Mouse (Mus musculus) heart, postnatal 10 days (tissue): ENCODE data around the gene Arpc5l. TPM values are rescaled to one million over a fixed set of nuclear protein-coding genes. Genes with fewer than 3 reads are reported as not detected.
"Not testable (repeated sequence)": the region's sequence is repeated elsewhere in the genome, so short reads cannot be mapped to it uniquely, and the experiment has no call there.

ENCODE experiments used
- DNase-seq, 2 experiments: peaks; one replicate each; pipeline ENCODE4 v3.0.0; 2021
- intact Hi-C: fragments of 180-260 bp; cut with DNase I; formaldehyde crosslinking; loops from one replicate; pipeline ENCODE4 v1.15.1; 2025
- total RNA-seq, 2 experiments: library from RNA; stranded (reverse); gene quantifications; 2 replicates each; pipeline ENCODE4 v1.2.3; 2021

Arpc5l gene
- total RNA-seq, 2 experiments from 2014 or later = 68.4 to 70.6 TPM

DNA sequence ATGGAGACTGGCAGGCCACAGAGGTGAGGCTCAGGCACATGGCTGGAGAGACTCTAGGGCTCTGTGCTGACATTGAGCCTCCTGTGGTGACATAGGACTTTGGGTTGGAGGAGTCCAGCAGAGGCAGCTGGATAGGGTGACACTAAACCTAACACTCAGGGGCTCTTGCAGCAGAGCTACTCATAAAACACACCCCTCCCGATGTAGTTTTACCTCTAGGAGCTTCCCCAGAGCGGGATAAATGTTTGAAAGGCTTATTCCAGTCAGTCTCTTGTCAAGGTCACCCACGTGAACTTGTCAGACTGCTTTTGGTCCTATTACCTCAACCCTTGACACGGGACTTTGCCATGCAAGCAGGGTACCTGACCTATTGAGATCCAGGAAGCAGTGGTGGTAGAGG, 5.8 kb upstream of the Arpc5l start:
- intact Hi-C loops = loop anchor here (5.0 kb wide), 1 partner anchor 202 kb away; no protein-coding TSS in a partner anchor
- DNase-seq = no peak

DNA sequence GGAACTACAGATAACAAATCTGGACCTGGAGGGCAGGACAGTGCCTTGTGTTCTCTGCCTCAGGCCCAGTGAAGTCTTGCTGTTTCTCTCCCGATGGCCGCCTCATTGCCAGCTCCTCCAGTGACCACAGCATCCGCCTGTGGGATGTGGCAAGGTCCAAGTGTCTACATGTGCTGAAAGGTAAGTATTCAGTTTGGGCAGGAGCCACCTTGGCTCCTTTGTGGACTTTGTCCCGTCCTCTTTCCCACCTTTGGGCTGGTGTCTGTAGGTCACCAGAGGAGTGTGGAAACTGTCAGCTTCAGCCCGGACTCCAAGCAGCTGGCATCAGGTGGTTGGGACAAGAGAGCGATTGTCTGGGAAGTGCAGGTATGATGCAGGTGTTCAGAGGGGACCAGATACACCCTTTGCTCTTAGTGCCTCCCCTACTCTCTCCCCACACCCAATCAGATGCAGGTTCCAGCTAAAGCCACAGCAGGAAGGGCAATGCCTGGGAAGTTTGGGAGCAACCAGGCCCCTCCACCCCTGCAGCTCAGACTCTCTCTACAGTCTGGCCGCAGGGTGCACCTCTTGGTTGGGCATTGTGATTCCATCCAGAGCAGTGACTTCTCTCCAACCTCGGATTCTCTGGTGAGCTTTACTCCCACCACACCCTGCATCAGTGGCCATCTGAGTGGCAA, 5.1 kb upstream of the Arpc5l start:
- intact Hi-C loops = loop anchor here (5.0 kb wide), 1 partner anchor 203 kb away; no protein-coding TSS in a partner anchor
- DNase-seq = no peak

DNA sequence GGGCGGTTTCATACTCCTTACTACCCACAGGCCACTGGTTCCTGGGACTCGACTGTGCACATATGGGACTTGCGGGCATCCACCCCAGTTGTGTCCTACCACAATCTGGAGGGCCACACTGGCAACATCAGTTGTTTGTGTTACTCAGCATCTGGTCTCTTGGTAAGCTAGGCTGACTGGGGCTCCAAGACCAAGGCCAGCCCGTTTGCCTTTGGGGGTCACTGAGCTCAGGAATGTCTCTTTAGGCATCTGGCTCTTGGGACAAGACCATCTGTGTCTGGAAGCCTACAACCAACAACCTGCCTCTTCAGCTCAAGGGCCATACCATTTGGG, 4.6 kb upstream of the Arpc5l start:
- no peak for DNase-seq
- intact Hi-C loops = no loop called here

DNA sequence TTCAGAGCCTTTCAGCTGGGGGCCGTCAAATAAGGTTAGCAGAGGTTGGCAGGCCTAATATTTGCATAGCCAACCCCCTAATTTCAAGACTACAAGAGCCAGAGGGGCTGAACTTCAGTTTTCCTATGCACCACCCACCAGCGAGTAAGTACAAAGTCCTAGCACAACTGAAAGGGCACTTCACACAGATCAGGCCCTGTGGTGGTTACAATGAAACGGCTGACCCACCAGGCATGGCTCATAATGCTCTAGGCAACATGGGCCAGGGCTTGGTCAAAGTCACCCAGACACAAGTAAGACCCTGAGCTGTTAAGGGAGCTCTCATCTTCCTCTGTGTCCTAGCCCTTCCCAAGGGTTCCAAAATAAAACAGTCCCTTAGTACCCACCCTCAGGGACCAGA, 3.3 kb upstream of the Arpc5l start:
- intact Hi-C loops = no loop called here

DNA sequence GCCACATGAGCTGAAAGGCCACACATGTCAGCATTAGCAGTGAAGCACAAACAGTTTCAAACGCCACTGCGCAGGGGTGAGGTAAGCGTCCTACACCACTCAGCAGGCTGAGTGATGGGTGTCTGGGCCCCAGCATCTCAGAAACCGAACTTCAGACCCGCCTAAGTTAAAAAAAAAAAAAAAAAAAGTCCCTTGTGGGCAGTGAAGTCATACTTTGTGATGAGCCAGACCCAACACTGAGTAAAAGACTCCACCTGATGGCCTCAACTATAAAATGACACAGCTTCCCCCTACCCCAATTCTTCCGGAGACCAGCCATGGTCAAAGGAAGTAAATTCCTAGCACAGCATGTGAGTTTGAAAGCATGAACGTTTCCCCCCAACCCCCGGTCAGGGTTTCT, 2.0 kb upstream of the Arpc5l start:
- no peak for DNase-seq
- intact Hi-C loops = no loop called here

More for the DNA sequence above, 3.3 kb upstream of the Arpc5l start:
- no peak for DNase-seq

DNA sequence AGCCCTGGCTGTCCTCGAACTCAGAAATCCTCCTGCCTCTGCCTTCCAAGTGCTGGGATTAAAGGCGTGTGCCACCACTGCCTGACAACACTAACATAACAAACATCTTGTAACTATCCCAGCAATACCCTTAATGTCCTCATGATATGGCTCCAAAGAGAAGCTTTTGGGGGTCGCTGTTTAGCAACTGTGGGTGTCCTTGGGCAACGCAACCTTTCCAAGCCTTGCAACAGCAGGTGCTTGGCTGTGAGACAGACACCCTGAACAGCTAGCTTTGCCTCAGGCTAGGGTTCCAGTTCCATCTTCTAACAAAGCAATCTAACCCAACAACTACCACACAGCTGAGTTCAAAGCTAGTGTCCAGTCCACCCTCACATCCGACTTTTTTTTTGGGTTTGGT, 1.6 kb upstream of the Arpc5l start:
- intact Hi-C loops = no loop called here
- no peak for DNase-seq

DNA sequence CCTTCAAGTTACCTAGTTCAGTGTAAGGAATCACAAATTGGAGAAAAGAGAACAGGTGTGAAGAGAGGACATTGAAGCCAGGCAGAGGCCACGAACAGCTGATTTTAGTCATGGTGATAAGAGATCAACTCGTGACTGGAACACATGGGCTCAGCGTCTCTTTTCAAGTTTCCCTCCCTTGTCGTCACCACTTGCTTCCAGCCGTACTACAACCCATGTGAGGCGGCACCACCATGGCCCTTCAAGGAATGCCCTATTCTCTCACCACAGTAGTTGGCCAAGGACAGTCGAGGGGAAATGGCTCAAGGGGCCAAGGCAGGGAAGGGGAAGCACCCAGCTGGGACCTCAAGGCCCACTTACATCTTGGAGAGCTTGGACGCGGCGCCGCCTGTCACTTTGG, 776 bp upstream of the Arpc5l start:
- intact Hi-C loops = no loop called here
- DNase-seq = peak in 1 of 2 experiments; percentile 56

DNA sequence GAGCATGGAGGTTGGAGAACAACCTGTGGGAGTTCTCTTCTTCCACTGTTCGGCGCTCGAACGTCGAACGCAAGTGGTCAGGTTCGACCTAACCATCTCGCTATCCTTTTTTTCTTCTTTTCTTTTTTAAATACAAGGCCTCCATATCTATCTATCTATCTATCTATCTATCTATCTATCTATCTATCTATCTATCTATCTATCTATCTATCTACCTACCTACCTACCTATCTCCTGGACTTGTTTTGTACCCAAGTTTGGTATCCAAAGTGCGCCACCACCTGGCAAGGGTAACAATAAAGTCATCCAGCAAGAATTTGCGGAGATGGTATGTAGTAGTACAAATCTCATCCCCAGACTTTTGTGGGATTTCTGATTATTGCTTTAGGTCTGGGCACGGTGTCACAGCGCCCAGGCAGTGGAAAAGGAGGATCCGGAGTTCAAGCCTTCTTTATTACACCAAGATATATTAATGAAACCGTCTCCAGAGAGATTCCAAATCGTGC, 479 bp downstream of the Arpc5l start, which contains the start of gene Rpl35:
TSS of gene Rpl35 (minus strand) at position 51 of the 506 bp plus-strand sequence.
- intact Hi-C loops = no loop called here

DNA sequence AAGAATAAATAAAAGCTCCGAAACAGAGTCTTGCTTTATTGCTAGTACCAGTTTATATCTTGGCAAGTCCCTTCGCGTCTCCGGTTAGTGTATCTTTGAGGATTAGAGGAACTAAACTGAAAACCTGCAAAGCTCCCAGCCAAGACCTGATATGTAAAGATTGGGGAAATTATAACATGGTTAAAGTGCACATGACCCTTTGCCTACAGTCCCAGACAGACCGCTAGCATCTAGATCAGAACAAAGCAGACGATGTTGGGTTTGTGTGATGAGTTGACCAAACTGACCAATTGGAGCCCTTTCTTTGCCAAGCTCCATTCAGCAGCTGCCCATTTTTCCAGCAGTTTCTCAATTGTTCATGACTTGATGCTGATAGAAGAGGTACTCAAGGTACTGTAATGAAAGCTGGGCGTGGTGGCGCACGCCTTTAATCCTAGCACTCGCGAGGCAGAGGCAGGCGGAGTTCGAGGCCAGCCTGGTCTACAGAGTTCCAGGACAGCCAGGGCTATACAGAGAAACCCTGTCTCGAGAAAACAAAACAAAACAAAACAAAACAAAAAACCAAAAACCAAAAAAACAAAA, 1.1 kb downstream of the Arpc5l start:
- intact Hi-C loops = no loop called here
- DNase-seq = no peak

More for the DNA sequence above, 479 bp downstream of the Arpc5l start, which contains the start of gene Rpl35:
- peak in 1 of 2 experiments; percentile 48 for DNase-seq

DNA sequence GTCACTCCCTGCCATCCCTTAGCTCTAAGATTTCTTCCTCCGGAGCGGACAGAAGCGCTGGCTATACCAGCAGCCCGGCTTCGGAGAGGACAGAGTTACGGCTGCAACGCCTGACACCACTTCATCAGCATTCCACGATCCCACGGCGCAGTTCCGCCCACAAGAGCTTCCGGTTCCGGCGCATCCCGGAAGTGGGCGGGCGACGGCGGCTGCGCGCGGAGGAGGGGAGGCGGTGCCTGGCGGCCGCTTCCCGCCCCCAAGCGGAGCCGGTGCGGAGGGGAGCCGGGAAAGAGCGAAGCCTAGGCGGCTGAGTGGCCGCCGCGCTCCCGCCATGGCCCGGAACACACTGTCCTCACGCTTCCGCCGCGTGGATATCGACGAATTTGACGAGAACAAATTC, 2.7 kb downstream of the Arpc5l start:
- intact Hi-C loops = no loop called here
- DNase-seq = peak; percentile 96 to 97

DNA sequence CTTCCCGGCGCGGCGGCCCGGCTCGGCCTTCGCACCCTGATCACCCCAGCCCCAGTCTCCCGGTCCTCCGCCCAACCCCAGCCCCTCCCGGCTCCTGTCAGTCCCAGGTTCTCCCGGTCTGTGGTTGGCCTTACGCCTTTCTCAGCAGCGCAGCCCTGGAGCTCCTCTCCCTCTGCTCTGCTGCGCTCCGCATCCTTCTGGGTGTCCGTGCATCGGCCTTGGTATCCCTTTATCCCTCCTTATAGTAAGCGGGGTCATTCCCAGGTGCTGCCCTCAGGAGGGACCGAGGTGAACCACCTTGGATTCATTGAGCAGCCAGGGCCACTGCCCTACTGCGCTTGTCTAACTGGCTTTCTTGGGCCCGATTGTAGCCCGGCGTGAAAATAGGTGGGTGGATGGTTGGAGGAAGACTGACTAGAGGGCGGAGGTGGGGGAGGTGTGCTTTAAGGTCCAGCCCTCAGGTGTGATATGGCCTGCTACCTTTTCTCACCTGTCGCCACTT, 3.3 kb downstream of the Arpc5l start:
- intact Hi-C loops = no loop called here
- no peak for DNase-seq

DNA sequence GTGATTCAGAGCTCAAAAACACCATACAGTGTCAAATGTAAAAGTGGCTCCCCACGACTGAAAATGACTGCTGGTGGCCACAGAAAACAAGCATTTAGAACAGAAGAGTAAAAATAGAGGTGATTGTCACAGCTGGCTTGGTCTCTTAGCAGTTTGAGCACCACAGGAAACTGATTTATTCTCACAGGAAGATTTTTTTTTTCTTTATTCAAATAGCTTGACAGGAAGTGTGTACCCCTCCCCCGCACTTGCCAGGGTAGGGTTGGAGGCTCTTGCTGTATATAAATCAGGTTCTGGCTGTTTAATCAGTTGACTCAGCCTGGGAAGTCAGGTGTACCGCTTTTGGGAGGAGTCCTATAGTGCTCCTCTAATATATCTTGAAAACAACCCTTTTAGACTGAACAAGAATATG, 3.8 kb downstream of the Arpc5l start:
- peak; percentile 58 to 66 for DNase-seq
- intact Hi-C loops = no loop called here

DNA sequence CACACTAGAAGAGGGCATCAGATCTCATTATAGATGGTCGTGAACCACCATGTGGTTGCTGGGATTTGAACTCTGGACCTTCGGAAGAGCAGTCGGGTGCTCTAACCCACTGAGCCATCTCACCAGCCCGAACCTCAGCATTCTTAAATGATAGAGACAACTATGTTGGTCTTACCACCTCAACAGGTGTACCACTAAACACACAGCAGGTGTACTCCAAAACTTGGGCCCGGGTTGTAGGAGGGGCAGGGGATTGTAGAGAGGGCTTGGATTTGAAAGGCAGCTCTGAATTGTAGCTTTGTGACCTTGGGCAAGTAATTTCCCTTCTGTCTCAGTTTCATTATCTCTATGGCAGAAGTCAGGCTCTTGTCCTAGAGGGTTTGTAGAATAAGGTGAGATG, 5.0 kb downstream of the Arpc5l start:
- DNase-seq = not testable (repeated sequence)
- intact Hi-C loops = loop anchor here (5.0 kb wide), 1 partner anchor 52 kb away; no protein-coding TSS in a partner anchor

DNA sequence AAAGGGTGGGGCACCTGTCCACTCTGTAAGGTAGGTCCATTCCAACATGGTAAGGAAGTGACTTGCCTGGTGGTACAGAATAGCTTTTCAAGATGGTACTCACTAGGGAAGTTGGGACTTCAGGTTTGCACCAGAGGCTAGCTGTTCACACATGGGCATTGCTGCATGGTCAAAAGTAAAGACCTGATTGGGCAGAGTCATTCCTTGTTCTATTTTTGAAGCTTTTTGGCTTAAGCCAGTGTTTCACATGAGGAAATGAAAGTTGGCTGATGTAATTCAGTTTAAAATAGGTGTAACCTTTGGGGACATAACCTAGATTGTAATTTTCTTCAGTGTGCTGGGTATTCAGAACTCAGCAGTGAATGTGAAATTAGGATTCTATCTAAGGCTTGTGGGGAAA, 6.1 kb downstream of the Arpc5l start:
- DNase-seq = peak; percentile 49 to 55
- intact Hi-C loops = loop anchor here (5.0 kb wide), 1 partner anchor 51 kb away; no protein-coding TSS in a partner anchor

DNA sequence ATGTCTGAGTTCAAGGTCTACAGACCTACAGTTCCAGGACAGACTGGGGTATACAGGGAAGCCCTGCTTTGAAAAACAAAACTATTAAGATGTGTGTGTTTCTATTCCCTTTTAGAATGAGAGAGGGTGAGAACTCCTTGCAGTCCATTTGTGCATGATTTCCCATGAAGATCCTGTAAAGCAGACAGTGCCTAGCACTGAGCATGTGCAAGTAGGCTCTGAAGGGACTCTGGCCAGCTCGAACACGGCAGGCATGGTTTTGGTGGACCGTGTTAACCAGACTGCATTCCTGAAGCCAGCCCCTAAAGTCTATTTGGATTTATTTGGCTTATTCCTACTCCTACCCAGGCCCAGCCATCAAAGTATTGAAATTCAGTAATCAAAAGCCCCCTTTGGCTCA, 6.8 kb downstream of the Arpc5l start:
- intact Hi-C loops = loop anchor here (5.0 kb wide), 1 partner anchor 50 kb away; no protein-coding TSS in a partner anchor
- no peak for DNase-seq

DNA sequence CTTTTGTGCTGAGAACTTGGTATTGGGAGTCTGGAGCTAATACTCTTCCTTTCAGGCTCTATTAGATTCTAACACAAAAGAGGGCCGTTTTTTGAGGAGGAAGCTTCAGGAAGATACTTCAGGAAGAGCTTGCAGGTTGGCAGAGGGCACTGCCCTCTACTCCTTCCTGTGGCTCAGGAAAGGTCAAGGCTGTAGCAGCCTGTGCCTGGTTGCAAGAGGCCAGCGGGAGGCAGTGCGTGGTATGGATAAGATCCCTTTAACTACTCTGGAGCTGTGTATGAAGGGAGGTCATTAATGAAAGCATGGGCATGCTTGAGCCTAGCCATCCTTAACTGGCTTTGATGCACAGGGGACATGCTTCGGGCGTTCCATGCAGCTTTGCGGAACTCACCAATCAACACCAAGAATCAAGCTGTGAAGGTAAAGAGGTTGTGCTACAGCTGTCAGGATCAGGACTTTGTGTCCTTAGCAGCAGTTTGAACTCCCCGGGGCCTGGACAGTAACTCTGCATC, 7.7 kb downstream of the Arpc5l start:
- intact Hi-C loops = loop anchor here (5.0 kb wide), 1 partner anchor 49 kb away; no protein-coding TSS in a partner anchor

DNA sequence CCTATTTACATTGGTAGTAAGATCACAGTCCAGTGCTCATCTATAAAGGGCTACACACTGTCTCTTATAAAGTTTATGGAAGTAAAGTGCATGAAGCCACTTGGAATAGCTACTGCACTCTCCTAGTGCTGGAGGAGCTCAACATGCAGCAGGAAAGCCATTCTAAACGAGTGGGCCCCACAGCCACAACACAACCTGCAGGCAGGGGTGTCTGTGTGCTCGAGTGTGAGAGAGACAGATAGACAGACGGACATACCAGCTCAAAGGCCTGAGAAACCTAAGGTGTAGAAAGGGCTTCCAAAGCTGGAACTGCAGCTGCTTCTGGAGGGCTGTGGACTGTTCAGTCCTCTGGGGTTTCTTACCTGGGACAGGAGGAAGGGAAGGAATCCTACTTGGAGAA, 11.4 kb downstream of the Arpc5l start:
- no peak for DNase-seq
- intact Hi-C loops = no loop called here

More for the DNA sequence above, 7.7 kb downstream of the Arpc5l start:
- DNase-seq = no peak

DNA sequence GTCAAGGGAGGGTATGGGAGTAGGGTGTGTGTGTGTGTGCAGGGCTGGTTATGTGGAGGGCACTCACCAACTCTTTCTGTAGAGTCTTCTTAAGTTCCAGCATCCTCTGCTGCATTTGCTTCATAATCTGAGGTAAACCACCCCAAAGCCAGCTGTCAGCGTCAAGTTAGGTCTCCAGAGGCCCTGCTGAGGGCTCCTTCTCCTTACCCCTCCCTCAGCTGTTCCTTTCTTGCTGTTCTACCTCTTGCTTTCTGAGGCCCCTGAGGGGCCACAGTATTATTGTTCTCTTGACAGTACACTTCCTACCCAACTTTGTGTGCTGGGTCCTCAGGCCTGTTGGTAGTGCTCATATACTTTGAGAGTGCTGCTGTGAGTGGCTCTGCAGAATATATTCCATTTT, 14.9 kb downstream of the Arpc5l start:
- intact Hi-C loops = no loop called here
- DNase-seq = no peak

DNA sequence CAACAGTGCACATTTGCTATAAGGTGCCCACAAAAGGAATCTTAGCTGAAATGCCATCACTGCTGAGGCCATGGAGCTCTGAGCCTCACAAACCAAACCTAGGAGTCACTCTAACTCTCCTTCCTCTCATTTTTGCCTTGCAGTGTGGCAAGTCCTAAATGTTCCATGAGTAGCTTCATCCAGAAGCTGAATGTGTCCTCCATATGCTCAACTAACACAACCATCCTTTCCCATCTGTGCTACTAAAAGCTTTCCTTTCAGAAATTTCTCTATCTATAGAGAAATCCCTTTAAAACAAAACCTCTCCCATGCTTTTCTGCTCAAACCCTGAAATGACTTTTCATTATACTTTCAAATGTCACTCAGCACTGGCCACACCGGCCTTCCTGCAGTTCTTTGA, 26.5 kb downstream of the Arpc5l start:
- intact Hi-C loops = no loop called here

DNA sequence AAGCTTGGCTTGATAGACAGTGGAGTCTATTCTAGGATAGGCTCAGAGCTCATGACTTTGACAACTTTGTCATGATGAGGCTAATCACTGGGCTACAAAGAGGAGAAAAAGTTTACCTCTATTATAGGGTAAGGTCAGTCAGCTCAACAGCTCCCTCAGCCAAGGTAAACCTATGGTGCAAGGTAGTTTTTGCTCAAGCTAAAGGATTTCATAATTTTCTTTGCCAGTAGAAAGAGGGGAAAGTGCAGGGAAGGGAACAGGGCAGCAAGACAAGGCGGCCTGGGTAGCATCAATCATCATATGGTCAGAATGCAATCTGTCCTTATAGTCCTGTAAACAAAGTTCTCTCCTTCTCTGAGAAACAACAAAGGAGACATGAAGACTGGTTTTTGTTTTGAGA, 35.1 kb downstream of the Arpc5l start:
- DNase-seq = no peak
- intact Hi-C loops = no loop called here

More for the DNA sequence above, 26.5 kb downstream of the Arpc5l start:
- DNase-seq = no peak

DNA sequence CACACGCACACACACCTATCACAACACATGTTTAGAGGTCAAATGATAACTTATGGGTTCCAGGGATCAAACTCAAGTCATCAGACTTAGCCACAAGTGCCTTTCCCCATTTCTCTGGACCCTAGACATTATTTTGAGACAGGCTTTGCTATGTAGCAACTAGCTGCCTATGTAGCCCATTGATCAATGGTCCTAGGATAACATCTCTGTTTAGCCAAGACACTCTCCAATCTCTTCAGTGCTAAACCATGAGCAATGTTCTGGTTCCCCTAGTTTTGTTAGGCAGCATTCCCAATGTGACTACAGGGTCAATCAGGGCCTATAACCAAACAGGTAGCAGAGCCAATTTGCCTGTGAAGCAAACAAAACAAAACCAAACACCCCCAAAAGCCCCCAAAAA, 43.4 kb downstream of the Arpc5l start:
- DNase-seq = no peak
- intact Hi-C loops = no loop called here
